Mouse (Mus musculus): ENCODE measurements around the gene Wasf2.

DNA sequence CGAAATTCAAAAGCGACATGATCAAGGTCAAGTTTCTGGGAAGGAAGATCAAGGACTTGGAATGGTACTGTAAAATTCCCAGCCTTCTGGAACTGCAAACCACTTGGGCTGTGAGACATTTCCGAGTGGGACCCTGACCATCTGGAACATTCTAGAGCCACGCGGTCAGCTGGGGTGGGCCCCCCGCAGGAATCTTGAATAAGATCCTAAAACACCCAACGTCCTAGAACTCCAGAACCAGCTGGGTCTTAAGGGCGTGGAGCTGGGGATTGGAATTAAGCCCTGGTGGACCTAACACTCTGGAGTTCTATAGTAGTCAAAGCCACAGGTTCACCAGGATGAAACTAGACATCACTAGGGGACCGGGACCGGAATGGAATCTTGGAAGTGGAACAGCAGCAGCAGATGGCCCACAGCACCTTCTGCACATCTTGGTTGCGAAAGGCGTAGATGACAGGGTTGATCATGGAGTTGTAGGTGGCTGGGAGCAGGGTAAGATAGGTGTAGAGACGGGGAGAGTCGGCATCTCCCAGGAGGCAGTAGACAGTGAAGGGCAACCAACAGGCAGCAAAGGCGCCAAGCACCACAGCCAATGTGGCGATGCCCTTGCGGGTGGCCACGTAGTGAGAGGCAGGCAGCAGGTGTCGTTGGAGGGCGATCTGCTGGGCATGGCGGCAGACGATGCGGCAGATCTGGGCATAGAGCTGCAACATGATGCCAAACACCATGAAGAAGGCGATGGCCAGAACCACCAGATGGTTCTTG, 79.9 kb downstream of the Wasf2 start:
- TF ChIP-seq CTCF (IDR thresholded peaks at IDR 0.05; ENCODE audit: low read depth, low read length) (no peak), POLR2A (IDR thresholded peaks at IDR 0.05; ENCODE audit: borderline replicate concordance, low read depth, low read length) (no peak)
